Mouse (Mus musculus): ENCODE results near the gene Hinfp.

The Hinfp gene

GRCm38 (mm10) chr9:44259014-44259413 lies 46.5 kb downstream of the Hinfp start:
- no peak for DNase-seq (ENCODE audit: low spot score)

DNA sequence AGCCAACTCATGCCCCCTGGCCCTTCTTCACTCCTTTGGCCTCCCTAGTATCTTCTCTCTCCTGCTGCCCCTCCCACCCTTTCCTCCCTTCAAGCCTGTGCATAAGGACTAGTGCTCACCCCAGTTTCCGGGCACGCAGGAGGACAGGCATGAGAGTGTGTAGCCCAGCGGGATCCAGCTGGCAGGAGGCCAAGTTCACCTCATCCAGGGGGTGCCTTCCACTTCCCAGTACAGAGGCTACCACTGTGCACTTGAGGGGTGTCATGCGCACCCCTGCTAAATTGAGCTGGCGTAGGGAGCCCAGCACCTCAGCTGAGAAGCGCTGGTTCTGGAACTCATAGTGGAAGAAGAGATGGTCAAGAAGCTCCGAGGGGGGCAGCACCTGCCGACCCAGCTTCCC lies 49.3 kb downstream of the Hinfp start:
- no peak for DNase-seq (ENCODE audit: low spot score)

GRCm38 (mm10) chr9:44255136-44255521 lies 50.3 kb downstream of the Hinfp start:
- no peak for DNase-seq (ENCODE audit: low spot score)

DNA sequence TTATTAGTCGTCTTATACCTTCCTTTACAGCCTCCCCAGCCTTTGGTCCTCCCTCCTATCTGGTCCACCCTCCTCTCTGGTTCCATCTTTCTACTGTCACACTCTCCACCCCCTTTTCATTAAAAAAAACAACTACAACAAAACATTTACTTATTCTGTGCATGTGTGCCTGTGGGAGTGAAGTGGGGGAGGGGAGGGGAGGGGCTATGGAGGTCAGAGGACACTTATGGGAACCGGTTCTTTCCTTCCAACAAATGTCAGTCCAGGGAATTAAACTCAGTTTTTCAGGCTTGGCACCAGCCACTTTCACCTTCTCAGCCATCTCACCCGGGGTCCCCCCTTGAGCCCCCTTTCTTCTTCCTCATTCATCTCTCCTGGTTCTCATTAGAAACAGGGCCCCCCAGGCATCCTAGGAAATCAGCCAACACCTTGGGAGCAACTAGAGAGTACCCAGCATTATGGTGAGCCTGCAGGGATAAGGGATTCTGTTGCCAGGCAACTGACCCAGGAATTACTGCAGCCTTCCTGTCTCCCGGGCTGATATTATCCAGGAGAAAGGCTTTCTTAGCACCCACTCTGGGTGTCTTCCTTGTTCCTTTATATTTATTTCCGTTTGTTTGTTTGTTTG lies 50.8 kb downstream of the Hinfp start:
- no peak for DNase-seq (ENCODE audit: low spot score)

GRCm38 (mm10) chr9:44253441-44253840 lies 52.0 kb downstream of the Hinfp start:
- no peak for DNase-seq (ENCODE audit: low spot score)

- DNase-seq (ENCODE audit: low spot score) = no peak
Measured at GRCm38 (mm10) chr9:44251314-44251713, 54.2 kb downstream of the Hinfp start, which contains the start of gene Pdzd3. Pdzd3 (minus strand) TSS chr9:44251471.

GRCm38 (mm10) chr9:44250445-44250844 lies 55.0 kb downstream of the Hinfp start:
- DNase-seq (ENCODE audit: low spot score) = no peak

GRCm38 (mm10) chr9:44249181-44250146 lies 56.0 kb downstream of the Hinfp start:
- DNase-seq (ENCODE audit: low spot score) = peak; percentile 52

DNA sequence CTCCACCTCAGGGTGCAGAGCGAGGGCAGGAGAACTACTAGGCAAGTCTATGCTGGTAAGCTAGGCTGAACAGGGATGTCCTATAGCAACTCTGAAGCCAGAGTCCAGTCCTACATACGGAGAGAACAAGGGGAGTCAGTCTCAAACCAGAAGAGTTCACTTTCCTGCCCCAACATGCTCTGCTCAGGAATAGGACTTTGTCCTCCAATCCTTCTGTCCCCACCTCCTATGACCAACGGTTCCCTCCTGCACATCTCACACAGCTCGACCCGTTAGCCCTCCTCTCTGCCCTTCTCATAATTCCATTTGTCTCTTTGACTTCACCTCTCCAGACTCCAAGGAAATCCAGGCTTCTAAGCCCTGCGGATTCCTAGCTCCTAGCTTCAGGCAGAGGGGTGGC lies 57.6 kb downstream of the Hinfp start:
- no peak for DNase-seq (ENCODE audit: low spot score)

DNA sequence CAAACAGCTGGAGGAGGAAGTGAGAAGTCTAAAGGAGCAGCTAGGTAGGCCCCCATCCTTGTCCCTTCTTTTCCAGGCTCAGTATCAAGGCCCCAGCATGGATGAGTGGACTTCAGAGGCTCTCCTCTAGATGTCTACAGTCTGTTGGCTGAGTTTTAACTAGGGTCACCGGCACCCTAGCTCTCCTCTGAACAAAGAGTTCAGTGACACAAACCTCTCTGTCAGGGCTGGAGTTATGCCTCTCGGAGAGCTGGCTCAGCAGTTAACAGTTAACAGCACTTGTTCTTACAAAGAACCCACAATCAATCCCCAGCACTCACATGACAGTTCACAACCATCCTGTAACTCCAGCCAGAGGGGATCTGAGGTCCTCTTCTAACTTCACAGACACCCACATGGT lies 61.9 kb downstream of the Hinfp start:
- no peak for DNase-seq (ENCODE audit: low spot score)
